Mouse (Mus musculus) liver, embryonic 14.5 days (tissue): Measurements from ENCODE around the gene Higd1b. TPM values are rescaled to one million over a fixed set of nuclear protein-coding genes. Genes with fewer than 3 reads are reported as not detected.

Experiments
- ATAC-seq: fragments of 200-750 bp; cut with Nextera tagmentation; 2 replicates; pipeline ENCODE4 v1.8.0; 2017; ENCODE audit warnings: moderate number of reproducible peaks, mild to moderate bottlenecking, moderate library complexity; ENCODE audit not compliant: insufficient read depth
- DNase-seq, 3 experiments: peaks; one replicate each; pipeline ENCODE4 v3.0.0-alpha.2; 2012 to 2013; ENCODE audit warnings: low read depth in 3 of 3, low spot score in 3 of 3
- H3K27ac ChIP-seq: fragments of 300-500 bp; sonication (generic); 2 replicates; pipeline ENCODE4 v1.5.1; 2014; ENCODE audit warnings: moderate library complexity, mild to moderate bottlenecking, control low read depth, inconsistent platforms
- H3K27me3 ChIP-seq: fragments of 300-500 bp; sonication (generic); 2 replicates; pipeline ENCODE4 v1.6.1; 2014; ENCODE audit warnings: mild to moderate bottlenecking, low read length, moderate library complexity; ENCODE audit not compliant: control insufficient read depth, insufficient read depth
- H3K36me3 ChIP-seq: fragments of 300-500 bp; sonication (generic); replicated peaks from 2 replicates; pipeline ENCODE4 v1.6.1; 2014; ENCODE audit warnings: low read depth; ENCODE audit not compliant: control insufficient read depth, insufficient read depth
- H3K4me1 ChIP-seq, 2 experiments: fragments of 200-500 bp in 1 of 2; fragments of 300-500 bp in 1 of 2; sonication (generic) in 1 of 2; replicated peaks; 2 replicates each; pipeline ENCODE4 v1.6.1; 2012 to 2014; ENCODE audit warnings: antibody characterized with exemption in 1 of 2, inconsistent platforms in 1 of 2, low read length in 1 of 2; ENCODE audit not compliant: control insufficient read depth in 2 of 2, insufficient read depth in 2 of 2
- H3K4me2 ChIP-seq: fragments of 300-500 bp; sonication (generic); 2 replicates; pipeline ENCODE4 v1.6.1; 2014; ENCODE audit warnings: low read depth, mild to moderate bottlenecking, control low read depth, moderate library complexity
- H3K4me3 ChIP-seq, 2 experiments: fragments of 200-500 bp in 1 of 2; fragments of 300-500 bp in 1 of 2; sonication (generic) in 1 of 2; 2 replicates each; pipeline ENCODE4 v1.5.1; 2012 to 2014; ENCODE audit warnings: low read depth in 2 of 2, low read length in 2 of 2, mild to moderate bottlenecking in 2 of 2, control low read depth in 1 of 2, inconsistent platforms in 1 of 2, moderate library complexity in 1 of 2; ENCODE audit not compliant: insufficient read depth in 1 of 2
- H3K9ac ChIP-seq: fragments of 300-500 bp; sonication (generic); replicated peaks from 2 replicates; pipeline ENCODE4 v1.6.1; 2014; ENCODE audit warnings: mild to moderate bottlenecking, control low read depth, moderate library complexity
- H3K9me3 ChIP-seq: fragments of 300-500 bp; sonication (generic); 2 replicates; pipeline ENCODE4 v1.6.1; 2016; ENCODE audit warnings: low read length, mixed read lengths; ENCODE audit not compliant: control insufficient read depth
- CTCF ChIP-seq: IDR thresholded peaks from 2 replicates; pipeline ENCODE4 v1.5.1; 2016; ENCODE audit warnings: antibody characterized with exemption, low read depth, control low read depth
- EP300 ChIP-seq: IDR thresholded peaks from 2 replicates; pipeline ENCODE4 v1.6.1; 2016; ENCODE audit warnings: antibody characterized with exemption, low read depth
- WGBS: fragments of 180-500 bp; shearing (Covaris S2); extraction: QIAGEN DNeasy Blood & Tissue Kit; methylation state at CpG from one replicate; pipeline ENCODE4 v1.1.7; 2014; ENCODE audit not compliant: insufficient replicate concordance; 5-methylcytosine and 5-hydroxymethylcytosine counted together
- polyA plus RNA-seq, 2 experiments: library from polyadenylated mRNA; depleted of rRNA in 1 of 2; stranded (reverse) in 1 of 2; unstranded in 1 of 2; fragments of >200 nt; fragmentation: Nextera tagmentation in 1 of 2; extraction: Ambion mirVana in 1 of 2; gene quantifications; 2 replicates each; pipeline versions ENCODE4 v1.2.1 to v1.2.3; 2012 to 2014

Higd1b gene
- polyA plus RNA-seq (2012; rRNA removed) (not detected in 2 replicates), polyA plus RNA-seq (2014; fragmentation: Nextera tagmentation; extraction: Ambion mirVana) (not detected in 2 replicates)

DNA sequence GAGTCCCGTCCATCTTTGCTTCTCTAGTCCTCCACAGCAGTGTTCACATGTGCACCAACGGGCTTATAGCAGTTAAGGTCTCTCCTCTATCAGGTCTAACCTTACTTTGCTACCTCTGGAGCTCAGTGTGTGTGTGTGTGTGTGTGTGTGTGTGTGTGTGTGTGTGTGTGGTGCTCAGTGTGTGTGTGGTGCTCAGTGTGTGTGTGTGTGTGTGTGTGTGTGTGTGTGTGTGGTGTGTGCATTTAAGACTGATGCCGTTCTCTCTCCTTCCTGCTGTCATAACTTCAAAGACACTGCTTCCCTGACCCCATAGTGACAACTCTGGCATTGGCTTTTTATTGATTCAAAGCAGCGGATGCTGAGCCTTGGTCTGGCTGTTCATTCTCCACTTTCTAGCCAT is at the start of gene Higd1b:
Gene Higd1b (plus strand): TSS at position 301 of the 400 bp plus-strand sequence.
- 56% methylated on average over 4 of the region's 4 CpGs for WGBS
- DNase-seq: no peak
- Histone ChIP-seq H3K27me3 (no peaks in the 10 kb centered on the region), H3K27ac (no peak within 1 kb of the TSS), H3K9me3 (no peaks in the 10 kb centered on the region), H3K4me3 (no peak within 1 kb of the TSS), H3K9ac (no peak within 1 kb of the TSS), H3K4me1 (no peaks in the 10 kb centered on the region), H3K36me3 (peaks cover 17% of the 10 kb centered on the region), H3K4me2 (no peak within 1 kb of the TSS)
- TF ChIP-seq CTCF (no peak), EP300 (no peak)
- ATAC-seq: no peak

DNA sequence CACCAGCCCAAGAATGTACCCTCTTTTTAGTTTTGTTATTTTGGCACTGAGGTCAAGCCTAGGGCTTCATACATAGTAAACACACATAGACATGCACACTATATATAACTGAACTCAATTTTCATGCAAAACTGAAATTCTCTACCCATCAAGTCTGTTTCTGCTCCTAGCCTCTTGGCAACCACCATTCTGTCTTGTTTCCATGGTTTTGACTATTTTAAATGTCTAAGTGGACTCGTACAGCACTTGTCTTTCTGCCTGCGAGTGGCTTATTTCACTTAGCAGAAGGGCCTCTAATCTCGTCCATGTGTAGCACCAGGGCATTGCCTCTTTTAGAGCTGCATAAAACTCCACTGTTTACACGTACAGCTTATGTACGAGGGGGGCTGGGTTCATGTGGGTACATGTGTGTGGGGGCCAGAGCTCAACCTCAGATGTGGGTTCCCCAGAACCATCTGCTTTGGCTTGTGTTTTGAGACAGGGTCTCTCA is 47.9 kb upstream of the Higd1b start:
- 54% methylated on average over 5 of the region's 5 CpGs for WGBS

DNA sequence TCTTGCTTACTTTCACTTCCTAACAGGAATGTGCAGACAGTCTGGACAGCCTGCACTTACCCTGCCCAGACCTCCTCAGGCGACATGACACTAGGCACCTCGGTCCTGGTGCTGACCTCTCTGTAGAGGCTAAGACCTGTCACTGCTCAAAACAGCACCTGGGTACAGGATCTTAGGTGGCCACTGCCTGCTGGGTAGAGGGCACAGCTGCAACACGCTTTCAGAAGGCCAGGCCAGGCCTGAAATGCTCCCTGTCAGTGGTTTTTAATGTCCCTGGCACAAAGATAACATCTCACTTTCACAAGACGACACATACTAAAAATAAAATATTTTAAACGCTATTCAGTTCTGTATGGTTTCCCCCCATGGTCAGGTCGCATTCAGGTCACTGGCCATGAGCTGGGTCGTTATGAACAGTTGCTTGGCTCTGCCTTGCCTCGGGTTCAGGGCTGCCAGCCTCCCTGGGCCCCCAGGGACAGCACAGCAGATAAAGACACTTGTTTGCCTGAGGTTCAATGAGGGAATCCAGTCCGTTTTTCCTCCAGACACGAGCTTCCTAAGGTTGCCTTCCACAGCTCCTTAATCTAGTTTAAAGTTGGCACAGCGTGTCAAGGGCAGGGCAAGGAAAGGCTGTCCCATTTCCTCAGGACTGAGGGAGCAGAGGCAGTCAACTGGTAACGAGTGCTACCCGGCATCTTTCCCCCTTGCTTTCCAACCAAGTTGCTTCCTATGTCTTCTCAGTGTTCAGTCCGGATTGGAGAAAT is 43.8 kb upstream of the Higd1b start:
- WGBS: 44% methylated on average over 14 of the region's 14 CpGs
- TF ChIP-seq CTCF (no peak), EP300 (no peak)
- Histone ChIP-seq H3K9me3 (no peaks in the 10 kb centered on the region), H3K4me1 (no peaks in the 10 kb centered on the region), H3K27ac (no peak overlapping the region), H3K27me3 (no peaks in the 10 kb centered on the region), H3K9ac (no peak overlapping the region), H3K4me2 (no peak overlapping the region), H3K4me3 (no peak overlapping the region), H3K36me3 (no peaks in the 10 kb centered on the region)
- DNase-seq (no peak), ATAC-seq (no peak)

More for the DNA sequence above, 47.9 kb upstream of the Higd1b start:
- Histone ChIP-seq H3K9me3 (no peaks in the 10 kb centered on the region), H3K27ac (no peak overlapping the region), H3K4me1 (no peaks in the 10 kb centered on the region), H3K4me2 (no peak overlapping the region), H3K4me3 (no peak overlapping the region), H3K27me3 (no peaks in the 10 kb centered on the region), H3K9ac (no peak overlapping the region), H3K36me3 (no peaks in the 10 kb centered on the region)
- no peak for ATAC-seq
- no peak for DNase-seq
- TF ChIP-seq CTCF (no peak), EP300 (no peak)

DNA sequence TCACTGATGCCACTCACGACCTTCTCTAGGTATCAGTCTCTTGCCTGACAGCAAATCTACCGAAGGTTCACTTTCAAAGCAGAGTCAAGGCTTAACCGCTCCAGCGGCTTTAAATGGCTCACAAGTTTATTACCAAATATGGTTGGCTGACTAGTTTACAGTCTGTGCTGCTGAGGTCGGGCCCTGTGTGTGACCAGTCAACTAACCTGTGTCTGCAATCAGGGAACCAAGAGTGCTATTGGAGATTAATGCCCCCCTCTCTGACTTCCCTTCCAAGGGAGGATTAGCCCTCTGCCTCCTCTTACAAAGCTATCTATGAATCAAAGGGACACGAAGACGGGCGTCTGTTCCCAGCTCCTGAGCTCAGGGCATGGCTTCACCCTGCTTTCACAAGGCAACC is 41.5 kb upstream of the Higd1b start:
- Histone ChIP-seq H3K27me3 (no peaks in the 10 kb centered on the region), H3K4me1 (no peaks in the 10 kb centered on the region), H3K36me3 (no peaks in the 10 kb centered on the region), H3K27ac (no peak overlapping the region), H3K4me2 (no peak overlapping the region), H3K9ac (no peak overlapping the region), H3K9me3 (no peaks in the 10 kb centered on the region), H3K4me3 (no peak overlapping the region)
- ATAC-seq (no peak), DNase-seq (no peak)
- WGBS: 50% methylated on average over 8 of the region's 8 CpGs
- TF ChIP-seq EP300 (no peak), CTCF (no peak)

DNA sequence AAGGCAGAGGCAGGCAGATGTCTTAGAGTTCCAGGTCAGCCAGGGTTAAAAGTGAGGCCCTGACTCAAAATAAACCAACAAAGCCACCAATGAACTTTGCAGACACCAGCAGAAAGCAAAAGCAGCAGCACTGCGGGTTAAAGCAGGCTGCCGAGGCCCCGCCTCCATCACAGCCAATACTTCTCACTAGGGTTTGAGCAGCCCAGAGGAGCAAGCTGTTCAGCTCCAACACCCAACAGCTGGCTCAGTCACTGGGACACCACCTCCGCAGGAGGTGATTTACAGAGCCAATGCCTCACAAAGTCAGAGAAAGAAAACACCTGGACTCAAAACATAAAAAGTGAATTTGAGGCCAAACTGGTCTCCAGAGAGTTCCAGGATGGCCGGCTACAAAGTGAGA is 32.2 kb upstream of the Higd1b start:
- H3K27me3 ChIP-seq: no peaks in the 10 kb centered on the region
- DNase-seq (no peak), ATAC-seq (no peak)
- no peaks in the 10 kb centered on the region for H3K4me1 ChIP-seq
- H3K4me2 ChIP-seq: no peak overlapping the region
- WGBS: 67% methylated on average over 5 of the region's 5 CpGs
- H3K36me3 ChIP-seq: no peaks in the 10 kb centered on the region
- no peak overlapping the region for H3K4me3 ChIP-seq
- TF ChIP-seq EP300 (no peak), CTCF (no peak)
- no peaks in the 10 kb centered on the region for H3K9me3 ChIP-seq
- H3K27ac ChIP-seq: no peak overlapping the region
- no peak overlapping the region for H3K9ac ChIP-seq
